Mouse (Mus musculus) spleen, adult 12 weeks (tissue): Measurements from ENCODE around the gene Fras1.

Experiments
- DNase-seq: peaks from one replicate; pipeline ENCODE4 v3.0.0; 2022; ENCODE audit warnings: low spot score

Fras1 gene

GRCm38 (mm10) chr5:96688885-96689284 is 315.1 kb downstream of the Fras1 start:
- DNase-seq: no peak

- DNase-seq: no peak
Observed at GRCm38 (mm10) chr5:96698972-96699371, 325.2 kb downstream of the Fras1 start.

GRCm38 (mm10) chr5:96702706-96703625 is 329.2 kb downstream of the Fras1 start:
- DNase-seq: no peak

GRCm38 (mm10) chr5:96708515-96708914 is 334.8 kb downstream of the Fras1 start:
- DNase-seq: no peak

- DNase-seq: no peak
Observed at GRCm38 (mm10) chr5:96712089-96712684, 338.4 kb downstream of the Fras1 start.

GRCm38 (mm10) chr5:96712799-96713198 is 339.0 kb downstream of the Fras1 start:
- DNase-seq: no peak

GRCm38 (mm10) chr5:96716273-96717034 is 342.7 kb downstream of the Fras1 start:
- DNase-seq: no peak

GRCm38 (mm10) chr5:96717690-96718089 is 343.9 kb downstream of the Fras1 start:
- no peak for DNase-seq

GRCm38 (mm10) chr5:96718601-96719000 is 344.8 kb downstream of the Fras1 start:
- no peak for DNase-seq

- no peak for DNase-seq
Observed at GRCm38 (mm10) chr5:96719221-96719620, 345.5 kb downstream of the Fras1 start.

- no peak for DNase-seq
Observed at GRCm38 (mm10) chr5:96722690-96723089, 348.9 kb downstream of the Fras1 start.

- DNase-seq: no peak
Observed at GRCm38 (mm10) chr5:96739138-96739878, 365.6 kb downstream of the Fras1 start.

GRCm38 (mm10) chr5:96747195-96747984 is 373.6 kb downstream of the Fras1 start:
- DNase-seq: no peak

- no peak for DNase-seq
Observed at GRCm38 (mm10) chr5:96757615-96758014, 383.9 kb downstream of the Fras1 start.

- DNase-seq: no peak
Observed at GRCm38 (mm10) chr5:96762021-96762420, 388.3 kb downstream of the Fras1 start.

- no peak for DNase-seq
Observed at GRCm38 (mm10) chr5:96768846-96769471, 395.2 kb downstream of the Fras1 start.

- no peak for DNase-seq
Observed at GRCm38 (mm10) chr5:96783506-96784288, 409.9 kb downstream of the Fras1 start.

- DNase-seq: no peak
Observed at GRCm38 (mm10) chr5:96785096-96785495, 411.3 kb downstream of the Fras1 start.

GRCm38 (mm10) chr5:96792422-96792821 is 418.7 kb downstream of the Fras1 start:
- no peak for DNase-seq
